ENCODE assay signal across 9 mouse cellular contexts in the genomic region with DNA sequence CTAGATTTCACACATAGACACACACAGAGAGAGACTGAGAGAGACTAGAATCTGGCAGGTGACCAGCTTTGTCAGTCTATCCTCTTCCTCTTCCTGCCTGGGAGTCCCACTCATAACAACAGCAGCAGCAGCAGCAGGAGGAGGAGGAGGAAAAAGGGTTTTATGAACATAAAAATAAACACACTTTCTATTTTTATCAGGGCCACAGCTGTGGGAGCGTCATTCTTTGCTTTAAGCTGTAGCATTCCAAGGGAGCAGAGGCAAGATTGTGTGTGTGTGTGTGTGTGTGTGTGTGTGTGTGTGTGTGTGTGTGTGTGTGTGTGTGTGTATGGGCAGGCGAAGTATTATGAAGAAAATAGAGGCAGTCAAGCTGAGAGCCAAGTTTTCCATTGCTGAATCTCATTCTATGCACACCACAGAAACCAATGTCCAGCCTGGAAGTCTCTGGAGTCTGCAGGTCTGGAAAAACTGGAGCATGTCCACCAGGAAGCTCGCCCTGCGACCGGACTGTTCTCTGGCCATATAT. TPM values are rescaled to one million over a fixed set of nuclear protein-coding genes. Genes with fewer than 3 reads are reported as not detected.
DNase-seq lines count a peak whose midpoint lies in the region; ATAC-seq and TF ChIP-seq lines count a peak whose summit lies in the region.
"Had no signal": no experiment of that assay in that cellular context is flagged by ENCODE, and none has a peak within 500 bp of the region (broad histone marks: within the 10 kb centered on the region; RNA-seq: fewer than 3 reads in every experiment).

No protein-coding gene starts in this region.

- H3K4me2 ChIP-seq in forebrain, embryonic 14.5 days (ENCODE audit: low read length): no peak overlapping the region
- no peak overlapping the region for H3K4me2 ChIP-seq in heart, embryonic 16.5 days (ENCODE audit: low read depth, low read length)
- H3K4me2 ChIP-seq in hindbrain, embryonic 16.5 days (ENCODE audit: low read length): no peak overlapping the region

- H3K9ac ChIP-seq in forebrain, embryonic 14.5 days (ENCODE audit: low read length): no peak overlapping the region
- H3K9ac ChIP-seq in heart, embryonic 16.5 days (ENCODE audit: low read length): no peak overlapping the region
- H3K9ac ChIP-seq in hindbrain, embryonic 16.5 days (ENCODE audit: low read depth, low read length): no peak overlapping the region

- H3K27ac ChIP-seq in forebrain, embryonic 14.5 days (ENCODE audit: low read depth, low read length): no peak overlapping the region
- H3K27ac ChIP-seq in forebrain, embryonic 10.5 days: no peak overlapping the region
- peak overlapping the region; percentile 73 for H3K27ac ChIP-seq in heart, embryonic 16.5 days (ENCODE audit: low read length)
- peak overlapping the region; percentile 10; the same call in 1 of the 2 replicates for H3K27ac ChIP-seq in left cerebral cortex, adult 2 months
- H3K27ac ChIP-seq in small intestine, adult 2 months (ENCODE audit: insufficient read depth, low read depth, low read length): peak overlapping the region; percentile 43
- no peak overlapping the region for H3K27ac ChIP-seq in hindbrain, embryonic 16.5 days (ENCODE audit: low read depth, low read length)

- 87% methylated on average over 5 of the region's 5 CpGs for WGBS in forebrain, embryonic 14.5 days
- 93% methylated on average over 5 of the region's 5 CpGs for WGBS in forebrain, embryonic 10.5 days
- 41% methylated on average over 5 of the region's 5 CpGs for WGBS in heart, embryonic 16.5 days
- 49% methylated on average over 5 of the region's 5 CpGs for WGBS in small intestine, adult 2 months
- 85% methylated on average over 4 of the region's 5 CpGs for WGBS in hindbrain, embryonic 16.5 days

- TF ChIP-seq CTCF in left cerebral cortex, adult 2 months (IDR thresholded peaks at IDR 0.05): no peak
- no peak for TF ChIP-seq CTCF in small intestine, adult 2 months (IDR thresholded peaks at IDR 0.05; ENCODE audit: extremely low read depth, insufficient read length, insufficient replicate concordance, low read depth, low read length)

- H3K4me1 ChIP-seq in forebrain, embryonic 14.5 days (ENCODE audit: control insufficient read depth, insufficient read depth, low read length): no peaks in the 10 kb centered on the region
- H3K4me1 ChIP-seq in forebrain, embryonic 10.5 days: peaks cover 8% of the 10 kb centered on the region
- peaks cover 4% of the 10 kb centered on the region for H3K4me1 ChIP-seq in heart, embryonic 16.5 days (ENCODE audit: control insufficient read depth, insufficient read depth, low read length)
- H3K4me1 ChIP-seq in small intestine, adult 2 months (ENCODE audit: control insufficient read depth, insufficient read depth, insufficient read length, low read length): no peaks in the 10 kb centered on the region
- no peaks in the 10 kb centered on the region for H3K4me1 ChIP-seq in hindbrain, embryonic 16.5 days (ENCODE audit: control insufficient read depth, insufficient read depth, low read depth, low read length)

- no peaks in the 10 kb centered on the region for H3K36me3 ChIP-seq in forebrain, embryonic 14.5 days (ENCODE audit: control insufficient read depth, insufficient read depth, low read length)
- no peaks in the 10 kb centered on the region for H3K36me3 ChIP-seq in forebrain, embryonic 10.5 days (replicated peaks)
- no peaks in the 10 kb centered on the region for H3K36me3 ChIP-seq in heart, embryonic 16.5 days (ENCODE audit: control insufficient read depth, insufficient read depth)
- H3K36me3 ChIP-seq in small intestine, adult 2 months (ENCODE audit: control insufficient read depth, insufficient read depth, low read length): no peaks in the 10 kb centered on the region
- no peaks in the 10 kb centered on the region for H3K36me3 ChIP-seq in hindbrain, embryonic 16.5 days (ENCODE audit: control insufficient read depth, insufficient read depth, low read length)

- no peaks in the 10 kb centered on the region for H3K9me3 ChIP-seq in forebrain, embryonic 14.5 days (replicated peaks; ENCODE audit: control insufficient read depth, low read length)
- H3K9me3 ChIP-seq in forebrain, embryonic 10.5 days: no peaks in the 10 kb centered on the region
- H3K9me3 ChIP-seq in heart, embryonic 16.5 days (replicated peaks; ENCODE audit: control insufficient read depth, low read length): no peaks in the 10 kb centered on the region
- H3K9me3 ChIP-seq in hindbrain, embryonic 16.5 days (ENCODE audit: control insufficient read depth, low read length): no peaks in the 10 kb centered on the region

- ATAC-seq in forebrain, embryonic 14.5 days: no peak
- peak; percentile 76 for ATAC-seq in CD4-positive, CD25-positive, alpha-beta regulatory T cell, adult 4 months
- ATAC-seq in heart, embryonic 16.5 days (replicated peaks; ENCODE audit: extremely low read depth, insufficient read depth, low FRiP score): peak; percentile 78
- no peak for ATAC-seq in hindbrain, embryonic 16.5 days

- no peaks in the 10 kb centered on the region for H3K27me3 ChIP-seq in forebrain, embryonic 14.5 days (replicated peaks; ENCODE audit: control insufficient read depth, insufficient read depth, low read length)
- H3K27me3 ChIP-seq in forebrain, embryonic 10.5 days (ENCODE audit: poor library complexity, severe bottlenecking): no peaks in the 10 kb centered on the region
- no peaks in the 10 kb centered on the region for H3K27me3 ChIP-seq in heart, embryonic 16.5 days (ENCODE audit: control insufficient read depth, insufficient read depth, low read length)
- H3K27me3 ChIP-seq in small intestine, adult 2 months (ENCODE audit: control insufficient read depth, insufficient read depth, low read length): no peaks in the 10 kb centered on the region
- no peaks in the 10 kb centered on the region for H3K27me3 ChIP-seq in hindbrain, embryonic 16.5 days (replicated peaks; ENCODE audit: control insufficient read depth, insufficient read depth, low read length)
- H3K27me3 ChIP-seq: CH12.LX had no signal

- intact Hi-C loops in left cerebral cortex, adult 2 months (cut with DNase I): no loop called here

- TF ChIP-seq POLR2A in small intestine, adult 2 months (IDR thresholded peaks at IDR 0.05; ENCODE audit: low read depth, low read length): no peak

- DNase-seq in forebrain, embryonic 14.5 days (ENCODE audit: low spot score): peak; percentile 7
- DNase-seq in forebrain, embryonic 10.5 days (ENCODE audit: extremely low spot score, low spot score): no peak
- no peak for DNase-seq in left cerebral cortex, adult 2 months (ENCODE audit: extremely low spot score in 1 of 2, low spot score in 2 of 2)
- no peak for DNase-seq in MN1 (ENCODE audit: low spot score)

- H3K4me3 ChIP-seq in forebrain, embryonic 14.5 days (ENCODE audit: low read depth, low read length): no peak overlapping the region
- no peak overlapping the region for H3K4me3 ChIP-seq in forebrain, embryonic 10.5 days
- H3K4me3 ChIP-seq in heart, embryonic 16.5 days (ENCODE audit: low read length): no peak overlapping the region
- no peak overlapping the region for H3K4me3 ChIP-seq in left cerebral cortex, adult 2 months
- H3K4me3 ChIP-seq in small intestine, adult 2 months (ENCODE audit: low read depth, low read length): no peak overlapping the region
- H3K4me3 ChIP-seq in hindbrain, embryonic 16.5 days (ENCODE audit: low read length): no peak overlapping the region

RNA-seq across cellular contexts. Expression of a gene that starts 7.1 kb away (rescaled TPM):
- 1.7 and 2.8 TPM in 2 replicates for polyA plus RNA-seq in forebrain, embryonic 14.5 days (2014; fragmentation: Nextera tagmentation; extraction: Ambion mirVana)
- 2.3 and 3.4 TPM in 2 replicates for polyA plus RNA-seq in forebrain, embryonic 10.5 days (2016; fragmentation: Nextera tagmentation; extraction: Ambion mirVana)
- 100 to 1,000 TPM; 212 to 238 TPM for polyA plus RNA-seq in CD4-positive, CD25-positive, alpha-beta regulatory T cell, adult 4 months (2017; shearing (Covaris generic))
- 19.0 and 21.9 TPM in 2 replicates for polyA plus RNA-seq in heart, embryonic 16.5 days (2015; fragmentation: Nextera tagmentation; extraction: Ambion mirVana)
- total RNA-seq in left cerebral cortex, adult 2 months (2021): 1 to 10 TPM; 1.1 to 2.8 TPM
- 2.1 and 2.4 TPM in 2 replicates for polyA plus RNA-seq in small intestine, adult 2 months (2012; rRNA removed)
- polyA plus RNA-seq in hindbrain, embryonic 16.5 days (2015; fragmentation: Nextera tagmentation; extraction: Ambion mirVana): 3.3 and 4.2 TPM in 2 replicates

Comparison
In these comparisons a context has a peak if more than half of its experiments do, and no peak if none do; other contexts are left out.
1. ATAC-seq: peak in CD4-positive, CD25-positive, alpha-beta regulatory T cell, adult 4 months (single experiment) and heart, embryonic 16.5 days (single experiment); none in forebrain, embryonic 14.5 days (single experiment) and hindbrain, embryonic 16.5 days (single experiment).
2. H3K27ac ChIP-seq: peak in heart, embryonic 16.5 days (single experiment), left cerebral cortex, adult 2 months (single experiment) and small intestine, adult 2 months (single experiment); none in forebrain, embryonic 14.5 days (single experiment), forebrain, embryonic 10.5 days (single experiment) and hindbrain, embryonic 16.5 days (single experiment).